Mouse (Mus musculus): ENCODE measurements around the gene Gkap1.

DNA sequence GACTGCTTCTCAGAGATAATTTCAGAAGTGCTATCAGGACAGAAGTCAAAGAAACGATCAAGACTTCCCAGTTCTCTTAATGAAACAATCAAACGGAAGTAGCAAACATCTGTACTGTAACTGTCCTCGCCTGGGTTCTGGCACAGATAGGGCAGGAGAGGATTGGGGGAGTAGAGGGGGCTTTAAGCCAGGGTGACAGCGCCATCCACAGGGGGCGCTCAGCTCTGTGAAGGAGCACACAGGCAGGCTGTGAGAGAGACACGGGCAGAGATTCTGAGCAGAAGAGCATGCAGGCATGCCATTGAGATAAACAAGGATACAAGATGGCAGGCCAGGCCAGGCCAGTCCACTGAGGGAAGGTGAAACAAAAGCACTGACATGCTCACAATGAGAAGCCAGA lies 39.5 kb upstream of the Gkap1 start:
- TF ChIP-seq POLR2A (IDR thresholded peaks at IDR 0.05; ENCODE audit: extremely low read depth, insufficient read depth, low read length): no peak
- no peak for TF ChIP-seq CTCF (IDR thresholded peaks at IDR 0.05; ENCODE audit: extremely low read depth, insufficient read depth, low read length)

Measured in cortical plate, adult 2 months (tissue).